Mouse (Mus musculus) fibroblast of lung, adult 2 months (primary cell): ENCODE measurements around the gene Trp53i11.

Experiments
- DNase-seq: peaks from one replicate; pipeline ENCODE4 v3.0.0-alpha.2; 2011; ENCODE audit warnings: low read depth

The Trp53i11 gene

DNA sequence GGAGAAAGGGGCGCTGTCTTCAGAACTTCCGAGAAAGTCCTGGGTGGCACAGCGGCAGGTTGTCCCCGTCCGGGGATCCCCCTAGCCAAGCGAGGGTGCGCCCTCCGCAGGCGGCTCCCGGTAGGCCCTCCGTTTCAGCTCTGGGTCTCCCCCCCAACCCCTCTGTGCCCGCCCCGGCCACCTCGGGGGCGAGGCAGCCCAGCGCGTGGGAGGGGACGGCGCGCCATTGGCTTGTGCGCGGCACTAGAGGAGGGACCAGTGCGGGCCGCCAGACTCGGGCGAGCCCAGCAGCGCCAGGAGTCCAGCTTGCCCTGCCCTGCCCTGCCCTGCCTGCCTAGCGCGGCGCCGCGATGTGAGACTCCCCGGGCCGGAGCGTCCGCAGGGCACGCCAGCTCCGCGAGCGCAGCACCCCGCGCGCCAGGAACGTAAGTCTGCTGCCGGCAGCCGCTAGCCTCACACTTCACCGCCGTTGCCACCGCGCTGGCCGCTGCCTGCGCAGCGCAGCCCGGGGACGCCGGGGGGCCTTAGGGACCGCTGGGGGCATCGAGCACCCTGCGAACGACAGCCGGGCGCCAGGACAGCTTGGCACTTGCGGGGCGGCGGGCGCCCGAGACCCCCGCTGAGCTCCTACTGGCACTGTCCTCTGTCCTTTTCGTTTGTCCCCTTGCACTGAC lies at the start of gene Trp53i11:
TSS of gene Trp53i11 (plus strand) at position 226 of the 674 bp plus-strand sequence.
- DNase-seq = peak; percentile 23

DNA sequence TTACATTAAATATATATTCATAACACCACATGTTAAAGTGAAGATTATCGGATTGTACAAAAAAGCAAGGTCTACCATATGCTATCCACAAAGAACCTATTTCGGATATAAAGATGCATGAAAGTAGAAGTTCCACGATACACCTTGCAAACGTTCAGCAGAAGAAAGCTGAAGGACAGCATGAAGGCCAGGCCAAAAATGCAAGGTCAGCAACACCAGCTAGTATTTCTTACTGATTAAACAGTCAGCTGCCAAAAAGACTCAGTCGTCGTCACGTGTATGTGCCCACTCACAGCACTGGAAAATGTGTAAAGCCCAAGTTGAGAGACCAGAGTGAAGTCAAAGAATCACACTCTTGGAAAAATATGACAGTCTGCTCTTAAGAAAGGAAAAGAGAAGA lies 47.9 kb upstream of the Trp53i11 start:
- DNase-seq = no peak

DNA sequence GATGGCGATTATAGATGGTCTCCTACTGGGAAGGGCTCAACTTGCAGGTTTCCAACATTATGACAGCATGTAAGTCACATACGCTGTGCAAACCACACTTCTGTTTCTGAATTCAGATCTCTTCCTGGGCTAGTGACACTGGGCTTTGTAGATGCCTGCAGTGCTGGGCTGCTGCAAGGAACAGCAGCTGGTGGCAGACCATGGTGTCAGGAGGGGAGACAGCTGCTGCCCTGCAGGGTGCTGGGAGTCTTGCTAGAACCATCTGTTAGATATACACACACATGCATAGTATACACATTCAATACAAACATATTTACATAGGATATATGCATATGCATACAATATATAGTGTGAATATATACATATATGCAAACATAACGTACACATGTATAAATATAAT lies 46.0 kb upstream of the Trp53i11 start:
- DNase-seq = no peak

DNA sequence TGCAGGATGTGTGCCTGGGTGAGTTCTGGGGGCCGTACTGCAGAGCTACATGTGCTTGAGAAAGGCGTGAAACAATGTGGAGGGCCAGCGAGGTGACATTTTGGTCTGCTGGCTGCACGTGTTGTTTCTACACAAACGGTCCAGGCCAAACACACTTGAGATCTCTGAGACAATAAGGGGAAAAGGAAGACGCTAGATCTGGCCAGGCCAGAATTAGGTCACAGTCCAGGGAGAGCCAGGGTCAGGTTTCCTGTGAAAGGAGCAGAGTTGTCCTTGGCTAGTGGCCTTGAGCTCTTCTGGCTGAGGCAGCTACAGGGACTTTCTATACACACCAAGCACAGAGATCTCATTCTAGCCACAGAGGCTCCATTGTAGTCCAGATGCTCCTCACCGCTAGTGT lies 44.7 kb upstream of the Trp53i11 start:
- DNase-seq = no peak

DNA sequence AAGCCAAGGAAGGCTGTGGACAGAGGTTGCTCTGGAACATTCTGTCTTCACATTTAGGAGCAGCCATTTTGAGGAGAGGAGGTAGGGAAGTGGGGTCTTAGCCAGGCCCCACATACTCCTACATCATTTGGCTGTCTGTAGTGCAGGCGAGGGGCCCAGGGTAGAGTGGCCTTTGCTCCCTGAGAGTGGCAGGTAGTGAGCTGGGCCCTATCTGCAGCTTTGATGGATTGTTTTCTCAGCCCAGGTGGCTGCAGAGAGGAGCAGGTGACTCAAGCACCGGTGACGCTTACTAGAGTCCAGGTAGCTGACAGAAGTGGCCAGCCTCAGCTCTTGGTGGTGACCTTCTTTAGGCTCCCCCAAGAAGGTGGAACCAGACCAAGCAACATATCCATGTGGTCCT lies 43.2 kb upstream of the Trp53i11 start:
- no peak for DNase-seq

DNA sequence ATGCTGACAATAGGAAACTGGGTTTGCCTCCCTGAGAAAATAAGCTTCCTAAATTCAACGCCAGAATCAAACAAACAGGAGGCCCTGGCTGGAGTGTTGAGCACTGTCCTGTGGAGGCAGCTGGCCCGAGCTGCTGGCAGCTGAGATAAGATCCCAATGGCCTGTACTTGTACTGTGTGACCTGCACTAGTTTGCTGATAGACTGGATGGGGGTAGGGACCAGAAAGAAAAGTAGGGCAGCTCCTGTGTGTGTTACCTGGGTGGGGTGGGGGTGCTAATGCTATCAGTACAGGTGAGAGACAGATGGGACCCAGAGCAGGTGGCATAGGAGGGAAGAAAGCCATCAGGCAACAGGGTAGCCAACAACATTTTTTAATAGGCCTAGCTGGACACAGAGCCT lies 37.3 kb upstream of the Trp53i11 start:
- DNase-seq = no peak

DNA sequence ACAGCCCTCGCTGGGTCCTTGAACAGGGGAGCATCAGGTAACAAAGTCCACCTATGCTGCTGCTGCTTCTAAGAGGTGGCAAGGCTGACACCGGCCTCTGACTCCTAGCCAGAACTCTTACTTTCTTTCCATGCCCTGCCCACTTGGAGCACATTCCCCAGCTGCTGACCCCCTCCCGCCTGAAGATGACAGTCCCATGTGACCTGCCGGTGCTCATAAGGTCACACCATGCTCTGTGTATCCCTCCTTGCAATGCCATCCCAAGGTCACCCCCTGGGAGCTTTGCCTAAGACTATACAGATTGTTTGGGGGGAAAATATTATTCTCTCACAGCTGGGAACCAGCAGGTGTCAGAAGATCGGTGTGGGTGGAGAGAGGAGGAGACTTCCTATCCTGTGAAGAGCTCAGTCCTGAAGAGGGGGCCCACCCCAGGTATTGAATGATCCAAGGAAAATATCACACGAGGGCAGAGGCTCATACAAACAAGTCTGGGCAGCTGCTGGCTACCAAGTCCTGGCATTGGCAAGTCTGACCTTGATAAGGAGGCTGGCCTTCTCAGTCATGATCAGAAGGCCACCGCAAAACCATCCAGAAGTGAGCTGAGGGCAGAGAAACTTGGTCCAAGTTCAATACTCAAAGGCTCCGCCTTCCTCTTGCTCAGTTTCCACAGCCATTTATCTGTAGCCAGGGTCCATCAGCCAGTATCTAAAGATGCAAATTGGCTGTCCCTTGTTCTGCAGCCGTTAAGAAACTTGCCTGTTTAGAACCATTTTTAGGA lies 36.5 kb upstream of the Trp53i11 start:
- no peak for DNase-seq

DNA sequence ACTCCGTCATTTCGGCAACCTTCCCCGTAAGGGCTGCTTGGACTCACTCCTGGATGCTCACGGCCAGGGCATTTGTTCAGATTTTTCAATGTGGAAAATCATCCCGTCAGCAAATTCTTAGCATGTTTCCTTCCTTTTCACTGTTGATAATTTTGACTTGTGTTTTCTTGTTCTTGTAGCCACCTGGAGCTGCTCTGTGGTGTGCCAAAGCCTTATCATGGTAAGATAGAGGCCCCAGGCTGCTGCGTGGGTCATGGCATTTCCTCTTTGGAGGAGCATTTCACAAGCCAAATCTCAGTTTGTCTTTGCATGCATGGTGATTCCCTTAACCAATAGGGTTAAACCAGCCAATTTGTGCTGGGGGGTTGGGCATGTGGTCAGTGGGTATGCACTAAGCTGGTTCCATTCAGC lies 35.2 kb upstream of the Trp53i11 start:
- DNase-seq = no peak

DNA sequence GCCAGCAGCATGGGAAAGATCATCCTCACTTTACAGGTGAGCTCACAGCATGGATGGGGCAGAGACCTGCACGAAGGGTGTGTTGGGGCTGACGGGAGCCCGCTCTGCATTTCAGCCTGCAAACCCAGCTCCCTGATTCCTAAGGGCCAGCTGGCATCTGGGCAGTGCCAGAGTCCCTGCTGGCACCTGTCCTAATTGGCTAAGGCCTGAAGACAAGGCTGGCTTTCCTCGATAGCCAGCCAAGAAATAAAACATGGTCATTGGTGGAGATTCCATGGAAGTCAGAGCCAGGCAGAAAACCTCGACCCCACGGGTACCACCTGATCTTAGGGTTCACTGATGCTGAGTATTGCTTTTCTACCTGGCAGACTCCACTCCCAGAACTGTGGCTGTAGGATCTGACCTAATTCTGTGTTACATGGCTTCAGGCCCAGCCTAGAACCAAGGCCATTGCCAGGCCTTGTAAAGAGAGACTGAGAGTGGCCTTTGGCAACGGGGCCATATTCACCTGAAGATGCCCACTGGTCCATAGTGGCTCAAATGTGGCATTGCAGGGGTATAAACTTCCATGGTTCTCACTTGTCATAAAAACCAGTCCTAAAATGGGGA lies 34.4 kb upstream of the Trp53i11 start:
- DNase-seq = no peak

DNA sequence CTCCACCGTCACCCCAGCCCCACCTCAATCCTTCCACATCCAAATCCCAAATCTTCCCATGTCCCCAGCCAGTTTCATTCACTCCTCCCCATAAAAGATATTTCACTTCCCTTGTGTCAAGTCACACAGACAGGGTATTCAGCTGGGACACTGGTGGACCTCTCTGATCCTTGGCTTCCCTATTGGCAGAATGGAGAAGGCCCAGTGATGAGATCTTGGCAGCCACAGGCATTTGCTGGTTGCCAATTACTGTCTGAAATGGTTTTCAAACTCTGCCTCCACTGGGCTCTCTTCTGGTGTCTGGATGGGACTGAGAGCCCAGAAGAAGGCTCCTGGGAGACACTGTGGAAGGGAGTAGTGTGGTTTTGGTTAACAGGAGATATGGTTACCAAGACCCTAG lies 33.5 kb upstream of the Trp53i11 start:
- no peak for DNase-seq

DNA sequence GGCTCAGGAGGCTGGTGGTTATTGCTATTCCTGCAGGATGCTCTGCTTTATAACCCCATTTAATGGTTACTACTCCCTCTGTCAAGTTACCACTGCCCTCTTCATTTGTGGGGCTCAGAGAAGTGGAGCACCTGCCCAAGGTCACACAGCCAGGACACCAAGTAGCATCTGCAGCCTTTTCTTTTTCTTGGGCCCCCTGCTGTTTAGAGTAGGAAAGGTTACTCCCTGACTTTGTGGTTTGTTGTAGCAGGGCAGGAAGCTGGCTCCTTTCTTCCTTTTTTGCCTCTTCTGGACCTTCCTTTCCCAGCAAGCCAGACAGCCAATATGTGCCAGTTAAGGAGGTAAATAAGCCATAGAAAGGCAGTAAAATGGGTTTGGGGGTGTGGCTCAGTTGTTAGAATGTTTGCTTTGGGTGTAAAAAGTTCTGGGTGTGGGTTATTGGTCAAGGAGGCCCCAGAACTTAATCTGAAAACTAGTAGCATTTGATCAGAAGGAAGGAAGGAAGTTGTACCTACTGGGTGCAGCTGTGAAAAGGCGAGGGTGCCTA lies 32.8 kb upstream of the Trp53i11 start:
- DNase-seq = no peak

DNA sequence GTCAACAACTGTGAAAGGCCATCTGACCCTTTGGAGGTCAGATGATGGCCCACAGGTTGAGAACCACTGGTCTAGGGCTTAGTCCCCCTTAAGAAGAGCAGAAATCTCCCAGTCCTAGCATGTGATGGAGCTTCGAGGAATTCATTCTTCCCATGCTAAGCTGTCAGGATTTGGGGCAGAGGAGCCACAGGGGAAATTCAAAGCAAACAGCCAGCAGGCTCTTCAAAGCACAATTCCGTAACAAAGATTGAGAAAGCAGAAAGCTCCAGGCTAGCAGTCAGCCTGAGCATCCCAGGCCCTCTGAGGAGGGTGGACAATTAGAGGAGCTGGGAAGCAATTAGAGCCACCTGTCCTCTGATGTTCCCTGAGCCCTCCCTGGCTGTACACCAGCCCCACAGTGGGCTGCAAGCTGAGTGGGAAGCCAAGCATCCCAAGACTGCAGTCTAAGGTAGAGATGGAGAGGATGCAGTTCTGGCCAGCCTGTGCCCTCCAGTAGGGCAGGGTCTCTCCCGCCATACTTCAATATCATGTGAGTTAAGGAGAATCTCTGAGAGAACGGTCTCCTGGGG lies 26.8 kb upstream of the Trp53i11 start:
- DNase-seq = no peak

DNA sequence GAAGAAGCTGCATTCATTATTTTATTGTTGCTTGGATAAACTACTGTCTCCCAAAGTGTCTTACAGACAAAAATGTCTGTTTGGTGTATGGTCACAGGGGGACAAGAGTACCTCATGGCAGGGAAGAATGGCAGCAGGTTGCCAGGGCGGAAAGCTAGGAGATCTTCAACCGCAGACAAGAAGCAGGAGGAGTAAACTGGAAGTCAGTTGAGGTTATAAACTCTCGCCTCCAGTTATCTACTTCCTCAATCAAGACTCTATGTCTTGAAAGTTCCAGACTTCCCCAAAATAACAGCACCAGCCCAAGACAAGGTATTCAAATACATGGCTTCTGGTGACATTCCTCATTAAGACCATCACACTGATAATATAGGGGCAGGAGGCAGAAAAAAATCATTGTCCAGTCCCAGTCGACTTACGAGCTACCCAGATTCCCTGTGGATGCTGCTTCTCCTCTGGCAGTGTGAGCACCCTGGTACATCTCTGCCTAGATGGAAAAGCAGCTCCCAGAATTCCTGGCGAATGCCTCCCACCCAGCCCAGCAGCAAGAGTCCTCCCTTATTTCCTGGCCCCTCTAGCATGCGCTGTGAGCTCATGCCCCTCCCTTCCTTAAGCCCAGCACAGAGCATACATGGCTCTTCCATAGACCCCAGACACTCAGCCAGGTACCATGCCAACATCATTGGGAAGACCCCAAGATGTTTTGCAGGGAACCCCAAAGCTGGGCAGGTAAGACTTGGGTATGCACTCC lies 25.3 kb upstream of the Trp53i11 start:
- no peak for DNase-seq

DNA sequence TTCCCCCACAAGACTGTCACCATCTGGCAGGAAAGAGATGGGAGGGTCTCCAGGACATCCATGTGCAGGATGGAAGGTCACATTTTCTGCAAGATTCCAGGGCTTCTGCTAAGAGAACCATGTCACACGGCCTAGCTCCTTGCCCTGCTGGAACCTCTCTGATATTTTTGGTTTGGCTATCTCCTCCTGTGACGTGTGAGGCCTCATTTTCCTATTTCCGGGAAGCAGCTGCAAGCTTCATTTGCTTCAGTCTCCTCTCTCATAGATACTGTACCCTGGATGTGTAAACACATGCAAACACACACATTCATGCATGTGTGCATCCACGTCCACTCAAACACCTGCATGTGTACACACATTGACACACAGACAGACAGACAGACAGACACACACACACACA lies 24.6 kb upstream of the Trp53i11 start:
- no peak for DNase-seq

DNA sequence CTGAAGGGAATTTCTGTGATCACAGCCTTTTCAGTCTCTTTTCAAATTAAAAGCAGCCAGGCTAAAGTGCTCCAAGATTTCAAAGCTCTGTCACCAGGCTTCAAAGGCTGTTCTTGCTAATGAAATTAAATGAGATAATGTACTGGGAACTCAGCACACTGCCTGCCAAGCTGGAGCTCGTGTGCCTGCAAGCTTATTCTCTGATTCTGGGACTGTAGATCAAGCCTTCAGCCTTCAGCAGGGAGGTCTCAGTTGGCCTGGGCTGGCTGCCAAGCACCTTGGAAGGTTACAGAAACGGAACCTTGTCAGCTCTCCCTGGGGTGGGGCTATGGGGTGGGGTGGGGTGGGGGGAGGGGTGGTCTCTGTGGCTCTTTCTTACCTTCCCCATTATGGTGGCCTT lies 24.0 kb upstream of the Trp53i11 start:
- DNase-seq = no peak

DNA sequence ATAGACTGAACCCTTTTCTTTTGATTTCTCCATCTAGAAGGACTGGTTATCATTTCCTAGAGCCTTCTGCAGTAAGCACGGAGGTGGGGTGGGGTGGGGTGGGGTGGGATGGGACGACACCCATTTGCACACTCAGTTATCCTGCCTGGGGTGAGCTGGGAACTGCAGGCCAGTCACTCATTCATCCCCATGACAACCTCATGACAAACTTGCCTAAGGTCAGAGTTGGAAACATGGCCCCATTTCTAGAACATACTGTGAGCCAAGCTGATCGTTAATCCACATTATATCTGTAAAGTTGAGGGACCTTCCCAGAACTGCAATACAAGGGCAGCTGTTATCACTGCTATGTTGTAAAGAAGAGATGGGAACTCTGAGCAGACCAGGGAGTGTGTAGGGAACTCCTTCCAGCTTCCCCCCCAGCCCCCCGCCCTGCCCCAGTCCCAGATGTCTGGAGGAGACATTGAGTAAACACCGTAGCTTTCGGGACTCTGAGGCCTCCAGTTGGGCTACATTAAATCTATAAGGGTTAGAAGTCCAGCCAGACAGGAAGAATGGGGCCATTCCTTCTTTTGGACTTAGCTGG lies 23.5 kb upstream of the Trp53i11 start:
- no peak for DNase-seq

DNA sequence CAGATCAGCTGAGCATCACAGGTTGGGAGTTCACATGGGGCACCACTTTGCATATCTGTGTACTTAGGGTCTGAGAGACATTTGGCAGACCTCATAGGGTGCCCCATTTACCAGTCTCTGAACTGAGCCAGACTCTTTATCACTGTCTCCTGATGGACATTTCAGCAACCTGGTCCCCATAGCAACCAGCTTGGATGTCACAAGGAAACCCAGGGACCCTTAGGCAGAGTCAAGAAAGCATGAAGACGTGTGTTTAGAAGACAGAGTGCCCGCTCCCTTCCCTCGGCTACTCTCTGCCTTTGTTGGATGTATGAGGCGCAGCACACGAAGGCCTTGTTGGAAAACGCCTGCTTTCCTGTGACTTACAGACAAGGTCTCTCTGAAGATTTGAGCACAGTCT lies 21.1 kb upstream of the Trp53i11 start:
- DNase-seq = no peak

DNA sequence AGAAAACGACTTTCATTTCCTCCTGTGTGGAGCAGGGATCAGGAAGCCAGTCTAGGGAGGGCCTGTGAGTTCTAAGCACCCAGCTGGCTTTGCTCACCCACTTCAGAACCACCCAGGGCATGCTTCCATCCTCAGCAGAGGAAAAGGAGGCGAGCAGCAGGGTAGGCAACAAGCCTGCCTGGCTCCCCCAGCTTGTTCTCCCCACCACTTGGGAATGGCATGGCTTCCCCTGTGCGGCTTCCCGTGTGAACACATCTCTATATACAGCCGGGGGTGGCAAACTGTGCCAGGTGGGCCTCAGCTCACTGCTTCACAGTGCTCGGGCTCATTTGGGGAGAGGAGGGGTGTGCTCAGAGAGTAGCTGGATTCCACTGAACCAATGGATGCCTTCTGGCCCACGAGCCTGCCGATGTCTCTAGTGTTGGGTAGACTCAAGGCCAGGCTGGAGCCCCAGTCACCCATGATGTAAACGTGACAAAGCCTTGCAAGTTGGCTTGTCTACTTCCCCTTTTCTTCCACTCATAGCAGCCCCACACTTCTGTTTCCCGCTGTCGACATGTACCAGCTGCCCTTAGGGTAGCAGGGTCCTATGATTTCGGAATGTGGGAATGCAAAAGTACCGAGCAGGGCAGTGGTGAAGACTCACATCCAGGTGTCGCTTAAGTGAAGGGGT lies 20.5 kb upstream of the Trp53i11 start:
- no peak for DNase-seq

DNA sequence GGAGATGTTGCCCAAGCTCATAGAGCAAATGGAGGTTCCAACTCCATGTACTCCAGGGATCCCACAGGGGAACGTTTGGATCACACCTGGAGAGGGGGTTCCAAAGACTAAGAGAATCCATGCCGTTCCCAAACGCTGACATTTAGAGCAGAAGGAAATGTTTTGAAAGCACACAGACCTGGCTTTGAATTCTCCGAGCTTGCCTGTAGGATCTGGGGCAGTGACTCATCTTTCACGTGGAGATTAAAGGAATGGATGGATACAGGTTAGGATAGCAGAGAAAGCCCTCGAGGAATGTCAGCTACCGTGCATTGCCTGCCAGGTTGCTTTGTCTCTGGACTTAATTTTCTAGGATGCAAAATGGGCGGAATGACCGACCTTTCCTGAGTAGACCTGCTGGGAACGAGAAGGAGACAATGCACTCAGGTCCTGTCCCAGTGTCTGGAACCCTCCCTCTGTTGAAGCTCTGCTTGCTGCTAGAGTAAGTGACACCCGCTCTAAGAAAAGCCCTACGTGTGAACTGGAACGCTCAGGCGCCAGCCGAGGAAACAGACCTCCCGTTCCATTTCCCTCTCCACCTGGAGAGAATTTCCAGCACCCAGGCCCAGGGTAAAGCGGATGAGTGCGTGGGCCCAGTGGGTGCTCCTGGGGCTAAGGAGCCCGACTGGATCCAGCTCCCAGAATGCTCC lies 17.0 kb upstream of the Trp53i11 start:
- DNase-seq = no peak

DNA sequence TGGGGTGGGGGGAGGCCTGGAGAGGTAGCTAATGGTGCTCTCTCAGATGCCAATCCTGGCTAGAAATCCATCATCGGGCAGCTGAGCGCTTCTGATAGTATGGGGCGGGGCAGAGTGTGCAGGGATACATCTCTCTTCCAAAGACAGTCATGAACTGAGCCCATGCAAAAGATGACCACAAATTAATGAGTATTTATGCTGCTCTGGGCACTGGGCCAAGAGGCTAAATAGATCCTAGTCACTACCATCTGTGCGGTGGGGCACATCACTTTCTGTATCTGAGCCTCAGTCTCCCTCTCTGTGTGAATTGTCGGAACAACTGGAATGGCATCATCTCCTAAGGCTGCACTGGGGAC lies 16.5 kb upstream of the Trp53i11 start:
- no peak for DNase-seq

DNA sequence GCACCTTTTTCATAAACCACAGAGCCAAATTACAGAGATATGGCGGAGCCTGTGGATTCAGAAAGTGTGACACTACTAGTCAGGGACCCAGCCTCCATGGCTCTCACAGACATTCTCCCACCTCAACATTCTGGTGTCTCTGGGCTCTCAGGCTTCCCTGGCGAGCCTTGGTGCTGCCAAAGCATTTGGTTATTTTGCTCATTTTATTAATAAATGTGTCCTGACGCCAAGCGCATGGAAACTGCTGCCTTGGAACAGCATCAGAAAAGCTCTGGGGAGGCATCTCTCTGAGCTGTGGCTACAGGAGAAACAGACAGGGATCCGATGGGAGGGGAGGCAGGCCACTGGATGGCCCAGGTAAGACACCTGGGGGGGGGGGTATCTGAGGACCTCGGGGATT lies 15.4 kb upstream of the Trp53i11 start:
- DNase-seq = no peak
